Mouse (Mus musculus) heart, postnatal 36 days (tissue): ENCODE results near the gene Prelp. TPM values are rescaled to one million over a fixed set of nuclear protein-coding genes. Genes with fewer than 3 reads are reported as not detected.

Experiments
- DNase-seq, 2 experiments: peaks; one replicate each; pipeline ENCODE4 v3.0.0; 2021 to 2022
- intact Hi-C: fragments of 180-260 bp; cut with DNase I; formaldehyde crosslinking; loops from one replicate; pipeline ENCODE4 v1.15.1; 2025
- total RNA-seq, 2 experiments: library from RNA; stranded (reverse); gene quantifications; 2 replicates each; pipeline ENCODE4 v1.2.3; 2021

Gene Prelp
- total RNA-seq, 2 experiments from 2014 or later, result 30.9 to 32.5 TPM

DNA sequence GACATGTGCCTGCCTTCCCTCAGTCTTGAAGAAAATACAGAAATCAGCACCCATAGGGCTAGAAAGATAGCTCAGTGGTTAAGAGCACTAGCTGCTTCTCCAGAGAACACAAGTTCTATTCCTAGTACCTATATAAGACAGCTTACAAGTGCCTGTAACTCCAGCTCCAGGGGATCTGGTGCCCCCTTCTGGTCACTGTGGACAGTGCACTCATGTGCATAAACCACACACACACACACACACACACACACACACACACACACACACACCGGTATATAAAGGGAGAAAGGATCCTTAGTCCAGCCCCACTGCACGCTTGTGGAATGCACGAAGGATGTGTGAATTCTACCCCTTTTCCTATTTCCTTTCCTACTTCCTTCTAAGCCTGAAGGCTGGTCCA is 15.0 kb upstream of the Prelp start:
- DNase-seq, result no peak
- intact Hi-C loops, result no loop called here

DNA sequence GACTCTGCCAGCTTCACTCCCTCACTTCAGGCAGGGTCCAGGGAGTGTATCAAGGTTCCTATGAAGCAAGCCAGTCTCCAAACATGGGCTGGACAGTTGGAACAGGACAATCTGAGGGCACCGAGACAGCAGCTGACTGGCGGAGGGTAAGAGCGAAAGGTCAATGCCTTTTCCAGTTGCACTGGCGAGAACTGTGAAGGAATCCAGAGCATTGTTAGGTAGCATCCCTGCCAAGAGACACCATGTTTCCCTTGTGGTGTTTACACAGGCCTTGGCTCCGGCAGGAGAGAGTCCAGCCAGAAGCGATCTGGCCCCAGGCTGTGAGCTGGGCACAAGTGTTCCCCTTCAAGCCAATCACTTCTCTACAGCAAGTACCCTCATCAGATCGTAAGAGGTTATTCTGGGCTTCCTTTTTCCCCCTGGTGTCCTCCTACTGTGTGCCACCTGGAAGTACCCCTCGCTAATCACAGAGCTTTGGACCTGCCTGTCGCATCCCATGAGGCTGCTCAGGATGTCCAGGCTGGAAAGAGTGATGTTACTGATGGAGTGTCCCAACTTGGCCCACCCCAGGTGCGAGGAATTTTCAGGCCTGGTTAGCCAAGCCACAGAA is 13.2 kb upstream of the Prelp start:
- DNase-seq, result peak in 1 of 2 experiments; percentile 38
- intact Hi-C loops, result no loop called here

GRCm38 (mm10) chr1:133933301-133934195 is 12.3 kb upstream of the Prelp start:
- DNase-seq, result no peak
- intact Hi-C loops, result no loop called here

- intact Hi-C loops, result no loop called here
- no peak for DNase-seq
Measured at GRCm38 (mm10) chr1:133929980-133930379, 8.8 kb upstream of the Prelp start.

DNA sequence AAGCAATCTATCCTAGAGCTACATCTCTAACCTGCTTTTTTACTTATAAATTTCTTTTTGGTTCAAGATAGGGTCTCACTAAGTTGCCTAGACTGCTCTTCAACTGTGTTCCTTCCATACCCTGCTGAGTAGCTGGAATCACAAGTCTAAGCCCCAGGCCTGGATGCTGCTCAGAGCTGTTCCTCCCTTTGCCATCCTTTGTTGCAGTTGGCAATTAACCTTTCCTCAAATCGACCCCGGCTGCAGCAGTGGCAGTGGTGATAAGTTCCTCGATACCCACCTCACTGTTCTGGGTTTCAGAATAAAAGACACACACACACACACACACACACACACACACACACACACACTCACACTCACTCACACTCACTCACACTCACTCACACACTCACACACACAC is 4.0 kb upstream of the Prelp start:
- intact Hi-C loops, result no loop called here
- DNase-seq, result no peak

DNA sequence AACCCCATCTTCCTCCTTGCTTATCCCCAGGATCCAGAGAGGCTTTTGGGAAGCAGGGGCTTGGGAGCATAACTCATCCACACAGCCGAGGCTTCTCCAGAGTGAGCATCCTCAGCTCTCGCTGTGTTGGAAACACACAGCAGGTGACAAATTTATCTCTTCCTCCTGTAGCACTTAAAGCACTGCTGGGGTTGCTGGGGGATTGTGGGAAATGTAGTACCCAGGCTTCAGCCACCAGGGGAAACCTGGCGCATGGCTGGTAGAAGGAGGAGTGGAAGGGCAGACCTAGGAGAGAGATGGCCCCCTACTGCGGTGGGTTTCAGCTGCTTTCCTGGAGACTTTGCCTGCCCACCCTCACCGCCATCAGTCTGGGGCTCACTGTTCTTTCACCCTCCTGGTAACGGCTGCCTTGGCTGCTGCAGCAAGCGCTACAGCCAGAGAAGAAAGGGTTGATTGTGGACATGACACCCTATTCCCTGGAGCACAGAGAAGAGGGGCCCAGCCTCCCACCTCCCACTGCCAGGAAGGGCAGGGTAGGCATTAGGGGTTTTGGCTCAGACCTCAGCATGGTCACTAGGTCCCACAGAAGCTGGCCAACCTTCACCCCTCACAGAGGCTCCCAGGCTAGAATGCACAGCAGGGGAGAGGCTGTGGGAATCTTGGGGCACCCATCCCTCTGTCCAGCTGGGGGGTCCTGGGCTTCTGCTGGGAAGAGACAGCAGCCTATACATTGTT is 3.1 kb upstream of the Prelp start:
- DNase-seq, result no peak
- intact Hi-C loops, result no loop called here

- DNase-seq, result no peak
- intact Hi-C loops, result no loop called here
Measured at GRCm38 (mm10) chr1:133923071-133923470, 1.9 kb upstream of the Prelp start.

DNA sequence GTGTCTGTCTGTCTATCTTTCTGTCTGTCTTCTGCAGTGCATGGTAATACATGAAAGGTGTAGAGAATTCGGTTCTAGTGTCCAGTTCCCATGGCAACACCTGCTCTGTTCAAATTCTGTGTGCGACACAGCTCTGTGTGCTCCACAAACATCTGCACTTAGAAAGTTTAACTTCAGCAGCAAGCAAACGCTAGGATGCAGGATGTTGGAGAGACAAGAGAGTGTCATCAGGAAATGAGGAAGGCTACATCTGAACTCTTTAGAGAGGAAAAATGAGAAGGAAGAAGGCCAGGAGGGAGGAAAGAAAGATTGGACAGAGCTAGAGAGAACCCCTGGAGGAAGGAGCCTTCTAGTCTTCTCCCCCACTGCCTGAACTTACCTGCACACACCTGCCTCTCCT is 338 bp downstream of the Prelp start:
- intact Hi-C loops, result no loop called here
- DNase-seq, result peak in 1 of 2 experiments; percentile 30

- no peak for DNase-seq
- intact Hi-C loops, result no loop called here
Measured at GRCm38 (mm10) chr1:133920401-133920800, 813 bp downstream of the Prelp start.

DNA sequence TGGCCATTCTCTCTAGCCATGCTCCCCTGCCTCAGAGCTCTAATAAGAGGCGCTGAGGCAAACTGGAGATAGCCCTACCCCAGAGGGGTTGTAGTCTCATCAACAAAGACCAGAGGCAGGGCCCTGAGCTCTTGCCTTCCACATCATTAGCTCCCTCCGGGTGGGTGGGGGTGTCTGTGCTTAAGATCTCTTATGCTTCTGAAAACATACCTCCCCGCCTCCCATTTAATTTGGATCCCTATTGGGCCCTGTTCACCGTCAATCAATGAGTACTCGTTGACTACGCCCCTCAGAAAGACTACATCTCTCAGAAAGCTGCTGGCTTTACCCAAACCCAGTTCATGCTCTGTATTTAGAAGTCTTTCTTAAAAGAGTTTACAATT is 3.1 kb downstream of the Prelp start:
- intact Hi-C loops, result no loop called here
- DNase-seq, result no peak

GRCm38 (mm10) chr1:133917456-133918087 is 3.6 kb downstream of the Prelp start:
- intact Hi-C loops, result no loop called here
- peak; percentile 67 to 80 for DNase-seq

GRCm38 (mm10) chr1:133915723-133916355 is 5.4 kb downstream of the Prelp start:
- peak; percentile 84 to 85 for DNase-seq
- intact Hi-C loops, result no loop called here

DNA sequence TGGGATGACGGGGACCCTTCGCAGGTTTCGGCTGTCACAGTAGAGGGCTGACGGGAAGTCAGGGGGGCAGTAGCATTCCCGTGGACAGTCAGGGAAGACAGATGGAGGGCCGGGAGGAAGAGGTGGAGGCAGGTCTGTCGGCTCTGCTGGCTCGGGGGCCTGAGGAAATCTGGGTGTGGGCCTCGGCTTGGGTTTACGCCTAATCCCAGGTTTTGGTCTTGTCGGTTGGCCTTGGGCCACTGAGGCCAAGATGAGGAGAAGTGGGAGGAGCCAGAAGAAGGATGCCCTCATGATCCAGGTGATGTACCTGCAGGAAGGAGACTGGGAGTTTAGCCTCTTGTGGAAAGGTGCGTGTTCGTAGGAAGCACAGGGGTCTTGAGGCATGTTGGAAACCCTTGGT is 6.1 kb downstream of the Prelp start:
- no peak for DNase-seq
- intact Hi-C loops, result no loop called here

DNA sequence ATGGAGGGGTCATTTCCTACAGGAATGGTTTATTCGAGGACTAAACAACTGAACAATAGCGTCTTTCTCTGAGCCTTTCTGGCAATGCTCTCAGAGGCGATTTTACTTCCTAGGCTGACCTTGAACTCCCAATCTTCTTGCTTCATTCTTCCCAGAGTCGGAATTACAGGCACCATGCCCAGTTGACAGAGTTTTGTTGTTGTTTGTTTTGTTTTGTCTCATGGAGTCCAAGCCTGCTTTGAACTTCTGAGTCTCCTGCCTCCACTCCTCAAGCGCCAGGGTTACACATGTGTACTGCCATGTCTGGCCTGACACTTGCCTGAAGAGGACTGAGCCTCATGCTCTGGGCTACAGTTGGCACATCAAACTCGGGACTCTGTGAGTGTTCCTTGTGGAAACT is 8.2 kb downstream of the Prelp start:
- intact Hi-C loops, result no loop called here

DNA sequence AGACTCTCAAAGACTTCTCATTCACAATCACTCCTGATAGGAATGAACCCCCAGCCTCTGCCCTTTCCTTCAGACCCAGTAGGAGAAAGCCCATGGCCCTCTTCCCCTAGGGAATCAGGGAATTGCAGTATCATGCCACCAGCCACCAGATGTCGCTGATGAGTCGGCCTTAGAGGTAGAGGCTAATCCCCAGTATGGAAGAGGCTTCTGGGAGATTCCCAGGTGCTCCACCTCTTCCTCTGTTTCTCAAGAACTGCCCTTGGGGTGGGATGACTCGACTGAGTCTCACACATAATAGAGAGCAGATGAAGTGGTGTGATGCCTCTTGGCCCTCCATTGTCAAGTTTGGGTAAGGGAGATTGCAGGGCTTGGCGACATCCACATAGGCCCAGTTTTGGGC is 9.8 kb downstream of the Prelp start:
- intact Hi-C loops, result loop anchor here (1.0 kb wide), 2 partner anchors 135 to 196 kb away; no protein-coding TSS in a partner anchor
- DNase-seq, result peak; percentile 75 to 81

More for the DNA sequence above, 8.2 kb downstream of the Prelp start:
- no peak for DNase-seq

DNA sequence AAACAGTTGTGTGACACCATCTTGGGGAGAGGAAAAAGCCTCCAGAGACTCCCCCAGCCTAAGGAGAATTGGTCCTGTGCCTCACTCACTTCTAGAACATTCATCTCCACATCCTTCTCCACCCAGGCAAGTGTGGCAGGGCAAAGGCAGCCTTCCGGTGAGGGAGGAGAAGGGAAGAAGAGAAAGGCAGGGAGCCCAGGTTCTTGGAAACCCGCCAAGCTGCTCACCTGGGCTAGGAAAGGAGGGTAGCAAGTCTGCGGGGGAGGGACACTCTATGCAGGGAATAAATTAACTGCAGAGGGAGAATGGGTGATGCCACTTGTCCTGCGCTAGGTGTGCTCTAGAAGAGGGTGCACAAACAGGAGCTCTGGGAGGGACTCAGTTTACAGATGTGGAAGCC is 10.2 kb downstream of the Prelp start:
- intact Hi-C loops, result loop anchor here (1.0 kb wide), 2 partner anchors 135 to 196 kb away; no protein-coding TSS in a partner anchor
- no peak for DNase-seq

DNA sequence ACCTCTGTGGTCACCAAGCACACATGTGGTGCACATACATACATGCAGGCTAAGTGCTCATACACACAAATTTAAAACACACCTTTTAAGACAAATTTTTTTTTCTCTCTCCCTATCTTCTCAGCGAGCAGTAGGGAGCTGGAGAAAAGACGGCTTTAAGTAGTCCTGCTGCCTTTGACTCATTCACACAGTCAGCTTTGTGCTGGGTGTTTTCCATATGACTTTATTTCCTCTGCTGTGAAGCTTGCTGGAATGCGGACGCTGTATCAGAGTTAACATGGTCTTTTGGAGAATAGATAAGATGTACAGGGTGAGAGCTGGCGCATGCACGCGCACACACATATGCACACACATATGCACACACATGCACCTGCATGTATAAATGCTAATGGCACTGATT is 11.1 kb downstream of the Prelp start:
- DNase-seq, result no peak
- intact Hi-C loops, result no loop called here

GRCm38 (mm10) chr1:133908659-133909575 is 12.3 kb downstream of the Prelp start:
- intact Hi-C loops, result no loop called here
- peak; percentile 29 to 66 for DNase-seq

- intact Hi-C loops, result no loop called here
- DNase-seq, result no peak
Measured at GRCm38 (mm10) chr1:133907949-133908658, 13.1 kb downstream of the Prelp start, which contains the start of gene Optc. Gene Optc, minus strand, starts transcription at chr1:133907999.
